Mouse (Mus musculus) spleen, embryonic (tissue): ENCODE measurements at regions not wholly inside any gene's neighbourhood (a gene's known extent, or its start where the extent isn't known, plus 50 kb on each side); places are given as distances from the start of the nearest gene placed in this dataset.

ENCODE experiments used
- CTCF ChIA-PET: fragments of 350-600 bp; sonication (Branson Sonifier 250); formaldehyde crosslinking; loops from one replicate; lab custom pipeline; 2022; lab: Charles Lee

DNA sequence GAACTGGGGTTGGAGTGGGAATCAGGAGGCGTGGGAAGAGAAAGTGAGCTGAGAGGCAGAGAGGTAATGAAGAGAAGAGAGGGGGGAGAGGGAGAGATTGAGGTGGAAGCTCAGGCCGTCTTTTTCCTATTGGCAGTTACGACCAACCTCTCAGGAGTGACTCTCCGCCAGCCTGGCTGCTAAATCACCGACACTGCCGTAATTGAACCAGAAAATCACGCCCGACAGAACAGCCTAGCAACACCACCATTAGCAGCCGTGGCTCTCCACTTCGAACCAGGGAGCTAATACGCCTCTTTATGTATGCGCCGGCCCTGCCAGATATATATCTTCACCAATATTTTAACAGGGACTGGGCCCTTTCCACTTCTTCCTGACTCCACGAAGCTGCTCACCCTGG lies 173.5 kb upstream of the Prok2 start:
- CTCF ChIA-PET = no interaction called here

DNA sequence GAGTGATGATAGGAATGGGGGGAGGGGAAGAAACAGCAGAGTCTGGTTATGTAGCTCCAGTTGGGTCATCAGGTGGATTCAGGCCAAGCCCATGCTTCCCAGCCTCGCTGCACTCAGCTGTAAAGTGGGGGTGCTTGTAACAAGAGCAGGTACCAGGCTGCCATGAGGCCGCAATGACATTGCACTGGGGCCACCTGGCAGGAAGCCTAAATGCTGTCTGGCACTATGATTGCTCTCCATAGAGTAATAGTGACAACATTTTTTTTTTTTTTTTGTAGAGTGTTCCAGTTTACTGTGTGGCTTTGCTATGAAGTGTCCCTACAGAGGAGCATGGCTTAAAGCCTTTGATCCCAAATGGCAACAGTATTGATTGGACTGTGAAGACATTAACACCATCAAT lies 171.9 kb upstream of the Prok2 start:
- CTCF ChIA-PET = no interaction called here

DNA sequence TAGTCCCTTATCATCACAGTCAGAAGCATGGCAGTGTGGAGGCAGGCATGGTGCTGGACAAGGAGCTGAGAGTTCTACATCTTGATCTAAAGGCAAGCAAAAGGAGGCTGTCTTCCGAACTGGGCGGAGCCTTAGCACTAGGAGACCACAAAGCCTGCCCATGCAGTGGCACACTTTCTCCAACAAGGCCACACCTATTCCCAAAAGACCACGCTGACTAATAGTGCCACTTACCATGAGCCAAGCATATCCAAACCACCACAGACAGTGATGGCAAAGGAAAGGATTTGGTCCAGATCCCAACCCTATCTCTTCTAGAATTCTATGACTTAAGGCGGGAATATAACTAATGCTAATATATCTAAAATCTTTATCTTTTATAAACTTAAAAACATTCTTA lies 169.4 kb upstream of the Prok2 start:
- CTCF ChIA-PET = no interaction called here

DNA sequence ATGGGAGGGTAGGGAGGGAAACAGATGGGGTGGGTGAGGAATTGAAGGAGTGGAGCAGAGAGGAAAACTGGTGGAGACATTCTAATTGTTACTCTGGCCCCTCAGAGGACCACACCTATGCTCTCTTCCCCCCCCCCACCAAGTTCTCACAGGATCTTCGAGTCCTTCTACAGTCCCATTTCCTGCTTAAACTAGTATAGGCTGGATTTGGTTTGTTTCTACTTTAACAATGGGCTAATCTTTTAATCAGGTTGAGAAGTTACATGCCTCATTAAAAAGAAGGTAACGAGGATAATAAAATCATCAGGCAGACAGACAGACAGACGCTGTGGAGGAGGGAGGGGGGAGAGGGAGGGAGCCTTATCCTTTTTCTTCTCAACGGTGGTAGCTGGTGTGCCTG lies 167.7 kb upstream of the Prok2 start:
- CTCF ChIA-PET = no interaction called here

DNA sequence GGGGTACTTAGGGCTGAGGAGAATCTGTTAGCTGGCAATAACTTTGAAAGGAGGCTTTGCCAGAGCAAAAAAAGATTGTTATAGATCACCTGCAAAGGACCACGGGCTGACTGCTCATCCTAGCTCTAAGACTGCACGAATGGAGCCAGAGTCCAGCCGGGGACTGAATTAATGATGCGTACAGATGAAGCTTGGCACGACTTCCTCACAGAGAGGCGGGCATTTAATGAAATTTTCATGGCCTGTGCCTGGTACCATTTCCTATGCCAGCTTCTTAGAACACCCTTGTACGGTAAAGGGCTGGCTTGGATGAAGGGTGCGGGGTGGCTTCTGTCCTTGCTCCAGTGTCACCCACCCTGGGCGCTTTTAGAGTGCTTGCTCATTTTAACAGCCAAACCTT lies 166.0 kb upstream of the Prok2 start:
- CTCF ChIA-PET = no interaction called here

DNA sequence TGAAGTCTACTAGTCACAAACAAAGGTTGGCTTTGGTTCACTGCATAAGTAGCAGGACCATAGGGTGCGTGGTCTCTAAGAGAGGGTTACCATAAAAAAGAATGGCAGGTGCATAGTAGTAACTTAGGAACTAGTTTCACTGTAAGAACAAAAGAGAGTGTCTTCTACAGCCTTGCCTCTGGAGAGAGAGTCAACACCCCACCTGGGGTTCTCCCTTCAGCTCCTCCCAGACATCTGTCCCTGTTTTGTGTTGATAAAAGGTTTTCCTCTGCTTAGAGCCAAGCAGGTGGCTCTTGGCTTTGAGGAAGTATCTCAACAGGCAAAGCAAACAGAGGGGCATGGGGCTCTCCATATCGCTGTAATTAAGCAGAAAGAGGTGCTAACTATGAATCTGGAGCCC lies 165.6 kb upstream of the Prok2 start:
- CTCF ChIA-PET = no interaction called here

DNA sequence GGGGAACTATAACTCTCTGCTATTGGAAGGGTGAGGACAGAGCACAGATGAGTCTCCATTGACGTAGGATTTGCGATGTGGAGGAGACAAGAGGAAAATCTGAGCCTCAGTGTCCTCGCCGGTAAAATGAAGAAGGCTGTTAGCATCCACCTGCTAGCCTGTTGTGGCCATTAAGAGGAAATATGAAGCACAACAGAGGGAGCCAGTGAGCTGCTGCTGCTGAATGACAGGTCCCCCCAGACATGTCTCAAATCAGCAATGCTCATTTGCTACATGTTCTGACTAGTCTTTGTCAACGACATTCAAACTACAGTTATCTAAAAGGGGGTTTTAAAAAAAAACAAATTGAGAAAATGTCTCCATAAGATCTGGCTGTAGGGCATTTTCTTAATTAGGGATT lies 164.6 kb upstream of the Prok2 start:
- CTCF ChIA-PET = no interaction called here

DNA sequence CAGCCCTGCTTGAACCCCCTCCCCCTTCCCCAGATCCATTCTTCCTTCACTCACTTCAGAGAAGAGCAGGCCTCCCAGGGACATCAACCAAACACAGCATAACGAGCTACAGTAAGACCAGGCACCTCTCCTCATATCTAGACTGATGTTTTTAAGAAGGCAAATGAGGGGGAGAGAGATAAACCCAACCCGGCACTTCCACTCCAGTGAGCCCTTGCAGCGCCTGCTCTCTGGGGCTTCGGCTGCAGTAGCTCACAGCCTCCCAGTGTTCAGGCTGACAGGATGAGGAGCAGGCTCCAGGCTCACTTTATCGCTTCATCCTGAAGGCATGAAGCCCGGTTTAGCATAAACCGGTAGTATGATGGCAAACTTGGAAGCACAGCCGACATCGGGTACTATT lies 162.9 kb upstream of the Prok2 start:
- CTCF ChIA-PET = no interaction called here

DNA sequence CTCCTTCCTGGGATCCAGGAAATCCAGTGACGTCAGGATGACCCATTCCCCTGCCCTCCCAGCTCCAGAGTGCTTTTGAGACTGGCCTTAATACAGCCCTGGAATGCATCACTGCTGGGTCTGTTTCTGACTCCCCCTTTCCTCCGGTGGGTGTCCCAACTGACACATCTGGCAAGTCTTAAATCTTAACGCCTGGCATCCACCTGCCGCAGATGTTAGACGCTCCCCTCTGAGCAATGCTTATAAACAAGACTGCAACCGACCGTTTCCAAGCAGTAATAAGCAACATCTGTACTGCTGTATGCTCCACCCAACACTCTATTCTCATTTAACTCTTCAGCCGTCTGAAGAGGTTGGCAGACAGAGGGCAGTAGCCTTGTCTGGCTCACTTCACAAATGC lies 161.7 kb upstream of the Prok2 start:
- CTCF ChIA-PET = no interaction called here

DNA sequence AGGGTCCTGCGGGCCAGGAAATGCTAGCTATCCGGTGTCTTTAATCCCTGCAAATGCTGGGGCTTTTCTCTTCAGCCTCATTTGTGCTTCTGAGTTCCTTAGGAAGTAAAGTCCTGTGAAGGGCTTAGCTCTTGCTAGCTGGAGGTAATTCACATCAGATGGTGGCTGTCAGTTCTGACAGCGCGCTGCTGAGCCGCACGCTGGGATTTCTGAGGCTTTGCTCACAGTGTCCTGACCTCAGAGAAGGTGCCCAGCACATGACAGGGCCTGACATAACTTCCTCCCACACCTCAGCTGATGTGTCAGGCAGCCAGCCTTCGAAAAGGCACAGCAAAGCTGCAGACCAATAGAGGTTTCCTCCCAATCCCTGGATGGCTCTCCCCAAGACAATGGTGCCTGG lies 158.6 kb upstream of the Prok2 start:
- CTCF ChIA-PET = no interaction called here

DNA sequence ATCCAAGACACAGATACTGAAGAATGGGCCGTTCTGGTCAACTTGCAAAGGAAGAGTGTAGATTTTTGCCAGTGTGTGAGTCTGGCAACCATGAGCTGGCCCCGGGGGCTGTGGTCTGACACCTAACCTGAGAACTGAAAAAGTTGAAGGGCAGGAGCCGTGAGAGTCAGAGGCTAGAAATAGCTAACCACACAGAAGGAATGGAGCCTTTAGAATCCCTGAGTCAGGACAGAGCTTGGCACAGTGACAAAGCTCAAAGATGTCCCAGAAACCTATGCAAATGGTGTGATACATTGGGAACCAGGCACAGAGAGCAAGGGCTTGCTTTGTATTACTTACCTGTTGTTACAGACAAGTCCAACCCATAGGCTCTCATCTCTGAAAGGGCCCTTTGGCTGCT lies 157.9 kb upstream of the Prok2 start:
- CTCF ChIA-PET = no interaction called here

DNA sequence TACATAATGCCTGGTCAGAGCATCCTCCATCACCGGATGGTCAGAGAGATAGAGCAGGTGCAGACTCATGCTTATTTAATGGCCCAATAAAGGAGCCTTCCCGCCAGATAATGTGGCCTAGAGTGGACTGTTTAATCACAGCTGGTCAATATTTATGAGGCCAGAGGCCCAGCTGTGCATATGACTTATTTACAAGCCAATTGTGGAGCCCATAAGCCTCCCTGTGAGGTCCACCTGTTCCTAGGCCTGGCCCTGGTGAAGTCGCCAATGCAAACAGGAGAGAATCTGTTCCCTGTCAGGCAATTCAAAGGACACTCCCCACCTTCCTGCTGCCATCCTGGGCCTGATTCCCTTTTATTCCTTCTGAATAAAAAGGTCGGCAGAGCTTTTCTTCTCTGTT lies 155.4 kb upstream of the Prok2 start:
- CTCF ChIA-PET = no interaction called here

DNA sequence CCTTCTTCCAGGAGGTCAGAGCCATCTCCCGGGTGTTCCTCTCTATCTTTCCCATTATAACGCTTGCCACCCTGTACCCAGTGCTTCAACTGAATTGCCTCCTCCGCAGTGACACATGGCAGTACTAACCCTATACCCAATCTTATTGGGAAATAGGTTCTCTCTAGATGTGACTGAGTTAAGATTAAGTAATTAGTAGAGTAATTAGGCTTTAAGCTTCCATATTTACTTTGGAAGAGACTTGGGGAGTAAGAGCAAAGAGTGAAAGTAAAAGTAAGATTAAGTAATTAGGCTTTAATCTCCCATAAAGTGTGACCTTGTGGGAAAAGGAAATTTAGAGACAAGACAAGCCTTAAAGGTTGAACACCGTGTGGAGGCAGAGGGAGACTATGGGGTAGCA lies 148.7 kb upstream of the Prok2 start:
- CTCF ChIA-PET = no interaction called here

DNA sequence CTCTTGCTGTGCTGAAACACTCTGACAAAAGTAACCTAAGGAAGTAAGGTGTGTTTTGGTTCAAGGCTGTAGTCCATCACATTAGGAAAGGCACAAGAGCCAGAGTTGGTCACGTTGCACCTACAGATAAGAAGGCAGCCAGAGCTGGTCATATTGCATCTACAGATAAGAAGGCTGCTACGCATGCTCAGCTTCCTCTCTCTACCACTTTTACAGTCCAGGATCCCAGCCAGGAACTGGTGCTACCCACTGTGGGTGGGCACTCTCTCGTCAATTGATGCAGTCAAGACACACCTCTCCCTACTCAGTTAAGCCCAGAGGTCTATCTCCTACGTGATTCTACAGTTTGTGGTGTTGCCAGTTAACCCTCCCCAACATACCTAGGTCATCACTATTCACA lies 147.8 kb upstream of the Prok2 start:
- CTCF ChIA-PET = no interaction called here

DNA sequence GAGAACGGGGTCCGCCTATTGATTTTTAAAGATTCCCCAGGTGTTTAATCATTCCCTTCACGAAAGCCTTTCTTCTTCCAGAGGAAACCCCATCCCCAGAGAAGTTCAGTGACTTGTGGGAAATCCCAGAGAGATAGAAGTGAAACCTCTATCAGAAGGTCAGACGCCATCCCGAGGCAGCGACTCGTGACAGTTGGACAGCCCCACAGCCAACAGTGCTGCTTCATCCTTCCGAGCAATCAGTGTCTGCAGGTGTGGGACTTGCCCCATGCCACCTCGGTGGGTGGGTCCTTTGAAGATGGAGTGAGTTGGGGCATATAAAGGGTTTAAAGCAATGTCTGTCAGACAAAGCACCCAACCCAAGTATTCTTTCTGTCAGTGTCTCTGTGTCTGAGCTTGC lies 139.9 kb upstream of the Prok2 start:
- CTCF ChIA-PET = no interaction called here

DNA sequence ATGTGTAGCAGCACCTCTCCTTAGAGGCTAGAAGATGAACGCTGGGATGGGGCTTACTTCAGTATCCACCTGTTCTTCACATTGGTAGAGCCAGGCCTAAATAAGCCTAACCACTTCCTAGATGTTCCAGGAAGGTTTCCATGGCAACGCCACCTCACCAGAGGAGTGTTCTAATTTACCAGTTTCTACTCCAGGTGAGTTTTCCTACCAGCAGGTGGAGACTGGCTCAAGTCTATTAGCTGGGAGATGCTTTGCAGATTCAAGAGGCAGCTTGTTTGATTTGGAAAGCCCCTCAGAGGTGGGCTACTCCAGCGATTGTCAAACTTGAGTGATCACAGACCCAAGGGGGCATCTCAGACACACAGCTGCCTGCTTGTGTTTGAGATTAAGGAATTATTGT lies 138.8 kb upstream of the Prok2 start:
- CTCF ChIA-PET = no interaction called here

DNA sequence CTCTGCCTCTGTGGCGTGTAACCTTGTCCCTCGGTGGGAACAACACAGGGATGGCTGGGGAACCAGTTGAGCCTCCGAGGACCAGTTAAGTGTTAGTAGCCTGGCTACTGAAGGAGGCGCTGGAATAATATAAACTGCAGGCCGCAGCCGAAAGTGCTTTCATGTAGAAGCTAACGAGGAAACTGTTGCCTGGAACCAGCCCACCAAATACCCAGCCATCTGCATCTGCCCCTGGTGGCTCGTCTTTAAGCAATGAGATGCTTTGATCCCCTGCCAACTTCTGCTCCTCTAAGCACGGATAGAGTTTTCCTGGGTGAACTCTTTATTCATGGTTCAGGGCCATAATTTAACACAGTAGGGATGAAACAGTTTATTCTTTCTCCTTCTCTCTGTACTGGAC lies 137.2 kb upstream of the Prok2 start:
- CTCF ChIA-PET = no interaction called here

DNA sequence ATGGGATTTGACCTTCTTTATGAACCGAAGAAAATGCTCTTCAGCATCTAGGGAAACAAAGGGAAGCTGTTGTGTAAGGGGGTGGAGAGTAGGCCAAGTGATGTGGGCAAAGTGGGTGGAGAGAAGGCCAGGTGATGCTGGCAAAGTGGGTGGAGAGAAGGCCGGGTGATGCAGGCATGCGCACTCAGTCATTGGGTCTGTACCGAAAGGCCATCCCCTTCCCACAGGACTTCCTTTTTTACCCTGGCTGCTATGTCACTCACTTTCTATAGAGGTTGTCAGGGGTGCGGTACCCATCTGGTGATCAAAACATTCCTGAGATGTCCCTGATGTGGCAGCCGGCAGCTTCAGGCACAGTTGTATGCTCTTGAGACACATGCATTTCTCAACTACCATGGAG lies 131.2 kb upstream of the Prok2 start:
- CTCF ChIA-PET = interaction anchor here (0.5 kb wide), 1 partner anchor 72 kb away, joined by 3 read pairs; no protein-coding TSS in a partner anchor

DNA sequence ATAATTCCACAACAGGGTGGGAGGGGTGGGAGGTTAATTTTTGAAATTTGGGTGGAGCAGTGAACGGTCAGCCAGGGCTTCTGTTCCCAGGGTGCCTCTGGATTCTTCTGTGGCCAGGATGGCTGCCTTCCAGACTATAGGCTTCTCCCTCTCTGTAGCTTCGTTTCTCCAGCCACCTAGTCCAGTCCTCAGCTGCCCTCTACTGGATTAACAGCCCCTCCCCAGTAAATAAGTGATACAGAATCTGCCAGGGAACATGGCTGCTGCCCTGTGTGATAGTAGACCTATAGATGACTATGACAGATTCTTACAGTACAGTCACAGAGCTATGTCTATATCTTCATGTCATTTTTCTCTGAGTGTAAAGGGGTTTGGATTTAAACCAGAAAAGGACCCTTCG lies 127.5 kb upstream of the Prok2 start:
- CTCF ChIA-PET = no interaction called here

DNA sequence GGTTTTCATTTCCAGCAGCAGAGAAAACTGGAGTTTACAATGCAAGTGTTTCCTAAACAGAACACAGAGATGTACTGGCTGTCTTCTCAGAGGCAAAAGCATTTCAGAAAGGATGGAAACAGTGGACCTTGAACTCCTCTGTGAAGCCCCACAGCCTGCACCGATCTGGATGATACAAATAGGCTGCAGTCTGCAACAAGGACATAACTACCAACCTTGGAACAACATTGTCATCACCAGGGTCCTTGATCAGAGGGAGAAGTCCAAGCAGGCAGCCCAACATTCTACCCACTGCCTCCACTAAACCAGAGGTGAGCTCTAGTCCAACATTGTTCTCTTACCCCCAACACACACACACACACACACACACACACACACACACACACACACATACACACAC lies 124.5 kb upstream of the Prok2 start:
- CTCF ChIA-PET = no interaction called here

DNA sequence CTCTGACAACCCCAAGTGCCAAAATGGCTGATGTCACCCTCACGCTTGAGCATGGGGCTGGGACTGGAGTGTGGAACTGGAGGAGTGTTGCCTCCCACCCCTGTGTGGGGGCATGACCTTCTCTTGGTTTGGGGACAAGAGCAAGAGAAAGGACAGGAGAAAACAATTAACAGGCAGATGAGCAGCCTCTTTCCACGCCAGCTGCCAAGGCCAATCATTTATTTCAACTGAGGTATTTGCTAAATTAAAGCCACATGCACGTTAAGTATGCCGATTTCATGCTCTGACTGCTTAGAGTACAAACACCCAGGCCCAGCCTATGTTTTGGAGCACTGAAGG lies 119.3 kb upstream of the Prok2 start:
- CTCF ChIA-PET = interaction anchor here (0.6 kb wide), 1 partner anchor 10 kb away, joined by 6 read pairs; no protein-coding TSS in a partner anchor

DNA sequence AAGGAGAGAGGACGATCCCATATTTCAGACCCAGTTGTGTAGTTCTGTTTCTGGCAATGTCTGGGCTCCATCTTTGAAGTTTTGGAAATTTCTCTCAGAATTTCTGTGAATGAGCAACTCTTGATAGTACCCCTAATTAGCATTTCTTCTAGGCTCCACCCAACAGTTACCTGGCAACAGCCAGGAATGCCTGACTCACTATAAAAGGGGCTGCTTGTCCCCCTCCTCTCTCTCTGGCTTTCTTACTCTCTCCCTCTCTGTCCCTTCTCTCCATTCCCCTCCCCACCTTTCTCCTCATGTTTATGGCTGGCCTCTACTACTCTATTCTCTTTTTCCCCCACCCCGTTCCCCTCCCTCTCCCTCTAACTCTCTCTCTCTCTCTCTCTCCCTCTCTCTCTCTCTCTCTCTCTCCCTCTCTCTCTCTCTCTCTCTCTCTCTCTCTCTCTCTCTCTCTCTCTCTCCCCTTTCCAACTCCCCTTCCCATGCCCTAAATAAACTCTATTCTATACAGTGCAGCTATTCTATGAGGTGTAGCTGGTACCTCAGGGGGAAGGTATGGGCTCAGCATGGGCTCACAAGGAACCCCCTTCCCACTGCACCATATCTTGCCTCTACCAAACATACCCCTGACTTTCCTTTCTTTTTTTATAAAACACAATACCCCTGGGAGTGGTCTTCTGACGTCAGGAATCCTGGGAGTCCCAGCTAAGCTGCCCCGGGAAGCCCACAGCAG lies 118.7 kb upstream of the Prok2 start:
- CTCF ChIA-PET = interaction anchor here (0.6 kb wide), 1 partner anchor 9 kb away, joined by 6 read pairs; no protein-coding TSS in a partner anchor

DNA sequence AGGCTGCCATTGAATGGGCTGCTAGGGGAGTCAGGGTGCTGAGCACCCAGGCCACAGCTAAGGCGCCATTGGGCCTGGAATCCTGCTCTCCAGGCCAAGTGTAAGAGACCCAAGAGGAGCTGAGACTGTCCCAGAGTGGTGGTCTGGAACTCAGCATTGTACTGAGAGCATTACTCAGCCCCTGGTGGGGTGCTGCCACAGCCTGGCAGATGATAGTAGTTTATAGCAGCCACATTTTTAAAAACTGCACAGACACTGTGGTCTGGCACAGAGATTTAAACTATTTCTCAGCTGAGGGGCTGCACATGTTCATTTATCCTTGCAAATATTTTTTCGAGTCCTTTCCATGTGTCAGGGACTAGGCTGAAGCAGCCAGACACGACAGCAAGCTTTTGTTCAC lies 117.3 kb upstream of the Prok2 start:
- CTCF ChIA-PET = no interaction called here

DNA sequence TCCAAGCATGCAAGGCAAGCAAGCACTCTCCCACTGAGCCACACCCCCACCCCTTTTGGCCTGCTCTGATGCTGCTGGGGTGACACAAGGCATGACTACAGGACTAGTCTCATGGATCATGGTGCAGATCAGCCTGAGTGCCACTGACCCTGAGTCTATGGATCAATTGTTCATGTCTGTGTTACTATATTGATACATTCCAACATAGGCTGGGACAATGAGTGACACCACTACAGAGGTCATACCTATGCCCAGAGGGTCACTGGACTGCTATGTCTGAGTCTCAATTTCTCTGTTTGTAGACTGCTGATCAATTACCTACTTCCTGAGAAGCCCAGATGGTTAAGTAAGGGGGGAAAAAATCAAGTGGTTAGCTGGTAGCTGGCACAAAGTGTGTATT lies 116.5 kb upstream of the Prok2 start:
- CTCF ChIA-PET = no interaction called here
